Mouse (Mus musculus) layer of hippocampus, adult 6 months (tissue): ENCODE data around the gene Fam161b. TPM values are rescaled to one million over a fixed set of nuclear protein-coding genes. Genes with fewer than 3 reads are reported as not detected.

Source experiments
- long read RNA-seq, 2 experiments: library from polyadenylated mRNA; unstranded; transcript quantifications; one replicate each; pipeline ENCODE4 v2.0.0; 2019 to 2020
- polyA plus RNA-seq: library from polyadenylated mRNA; unstranded; fragments of <200 nt; fragmentation: Nextera tagmentation; gene quantifications from 2 replicates; pipeline ENCODE4 v1.2.3, GENCODE M21; 2021

The Fam161b gene
- polyA plus RNA-seq = 6.8 TPM in 2 replicates
- long read RNA-seq, experiment 1, partial matches to known transcripts = 13 of 18 reads
- long read RNA-seq, experiment 1, other reads (novel, unspliced or antisense) = 2 of 18 reads
- long read RNA-seq, experiment 2, transcript Fam161b-202 (9 exons, 3,000 nt) = major isoform, 37 of 69 reads
- long read RNA-seq, experiment 2, transcript Fam161b-201 (8 exons, 3,357 nt) = minor isoform, 13 of 69 reads
- long read RNA-seq, experiment 2, partial matches to known transcripts = 9 of 69 reads
- long read RNA-seq, experiment 2, other reads (novel, unspliced or antisense) = 10 of 69 reads

DNA sequence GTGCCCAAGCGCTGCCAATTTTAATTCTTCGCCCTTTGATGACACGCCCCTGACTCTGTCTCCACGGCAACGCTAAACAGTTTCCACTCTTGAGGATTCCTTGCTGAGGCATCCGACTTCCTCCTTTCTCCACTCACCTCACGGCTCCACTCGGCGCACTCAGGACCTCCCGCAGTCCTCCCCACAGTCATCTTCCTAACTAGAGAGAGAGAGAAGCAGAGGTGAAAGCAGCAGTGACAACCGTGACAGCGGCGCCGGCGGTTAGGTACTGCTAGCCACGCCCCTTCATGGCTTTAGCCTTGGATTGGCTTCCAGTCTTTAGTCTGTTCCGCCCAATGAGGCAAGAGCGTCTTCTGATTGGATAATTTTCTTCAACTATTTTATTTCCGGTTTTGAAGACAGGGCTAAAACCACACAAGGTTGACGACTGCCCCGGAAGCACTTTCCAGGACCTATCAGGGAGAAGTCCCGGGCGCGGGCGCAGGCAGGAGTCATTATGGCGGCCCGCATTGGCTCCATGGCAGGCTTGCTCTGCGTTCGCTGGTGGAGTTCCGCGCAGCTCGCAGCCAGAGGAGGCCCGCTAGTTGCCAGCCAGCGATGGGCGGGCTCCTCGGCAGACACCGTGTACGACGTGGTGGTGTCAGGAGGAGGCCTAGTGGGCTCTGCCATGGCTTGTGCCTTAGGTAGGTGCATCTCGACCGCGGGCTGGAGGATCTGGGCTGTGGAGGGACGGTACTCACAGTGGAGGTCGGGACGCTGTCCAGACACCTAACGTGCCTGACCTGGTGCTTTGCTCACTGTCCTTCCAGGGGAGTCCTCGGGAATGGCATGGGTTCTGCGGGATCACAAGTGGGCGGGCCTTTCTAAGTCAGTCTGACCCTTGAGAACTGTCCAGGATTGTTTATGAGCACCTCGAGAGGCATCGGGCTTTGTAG is at the start of gene Fam161b, which contains the start of gene Coq6:
TSS of gene Fam161b (minus strand) at position 279 of the 935 bp plus-strand sequence.
TSS of gene Coq6 (plus strand) at position 103 of the 935 bp plus-strand sequence.

DNA sequence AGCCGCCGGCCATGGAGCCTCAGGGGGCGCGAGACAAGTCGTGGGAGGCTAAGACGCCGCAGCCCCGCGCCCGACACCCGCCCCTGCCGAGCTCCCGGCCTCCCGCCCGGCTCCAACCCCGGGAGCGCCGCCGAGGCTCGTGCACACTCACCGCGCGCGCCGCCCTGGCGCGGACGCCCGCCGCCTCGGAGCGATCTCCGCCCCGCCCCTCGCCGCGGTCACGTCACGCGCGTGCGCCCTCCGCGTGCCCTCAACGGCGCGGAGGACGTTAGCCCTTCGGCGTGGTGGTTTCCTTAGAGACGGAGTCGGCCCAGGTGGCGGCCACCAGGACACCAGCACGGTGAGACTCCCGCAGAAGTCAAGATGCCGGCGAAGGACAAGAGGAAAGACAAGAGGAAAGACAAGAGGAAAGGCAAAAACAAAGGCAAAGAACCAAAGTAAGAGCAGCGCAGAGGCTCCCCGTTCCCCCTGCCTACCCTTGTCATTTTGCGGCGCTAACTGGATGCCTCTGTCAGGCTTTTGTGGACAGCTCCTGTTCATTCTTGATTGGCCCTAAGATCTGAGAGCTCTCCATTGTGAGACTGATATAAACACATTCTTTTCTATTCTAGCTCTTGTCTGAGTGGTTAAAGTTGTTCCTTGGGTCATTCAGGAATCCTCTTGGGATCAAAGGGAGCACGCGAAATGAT is 47.3 kb upstream of the Fam161b start, which contains the start of the genes Entpd5 and Bbof1:
TSS of gene Entpd5 (minus strand) at position 211 of the 689 bp plus-strand sequence.
TSS of gene Bbof1 (plus strand) at position 253 of the 689 bp plus-strand sequence.

GRCm38 (mm10) chr12:84316721-84317621 is 44.7 kb downstream of the Fam161b start, which contains the start of gene Zfp410:
TSS of gene Zfp410 (plus strand) at chr12:84316852.

Other genes with a start within 250 kb of the Fam161b start
- 20.4 and 21.2 TPM in 2 replicates for gene Dnal1, start 247.5 kb downstream of the Fam161b start, polyA plus RNA-seq
- gene Pnma1, start 213.3 kb downstream of the Fam161b start, polyA plus RNA-seq = 3.5 and 5.8 TPM in 2 replicates
- gene Elmsan1, start 143.0 kb downstream of the Fam161b start, polyA plus RNA-seq = 6.0 and 8.0 TPM in 2 replicates
- 22.2 and 35.4 TPM in 2 replicates for gene Ptgr2, start 76.6 kb downstream of the Fam161b start, polyA plus RNA-seq
- 20.4 and 21.8 TPM in 2 replicates for gene Zfp410, start 45.0 kb downstream of the Fam161b start, polyA plus RNA-seq
- 22.0 and 22.8 TPM in 2 replicates for gene Coq6, start 176 bp downstream of the Fam161b start, polyA plus RNA-seq
- gene Entpd5, start 47.2 kb upstream of the Fam161b start, polyA plus RNA-seq = 10.9 and 13.0 TPM in 2 replicates
- 1.1 and 1.5 TPM in 2 replicates for gene Bbof1, start 47.2 kb upstream of the Fam161b start, polyA plus RNA-seq
- 18.2 and 19.2 TPM in 2 replicates for gene Rnf113a2, start 55.4 kb upstream of the Fam161b start, polyA plus RNA-seq
- gene Aldh6a1, start 89.2 kb upstream of the Fam161b start, polyA plus RNA-seq = 61.7 and 75.7 TPM in 2 replicates
- gene Lin52, start 89.6 kb upstream of the Fam161b start, polyA plus RNA-seq = 39.6 and 39.7 TPM in 2 replicates
- 0.06 TPM in 1 of 2 replicates, not detected in the other for gene Vsx2, start 207.9 kb upstream of the Fam161b start, polyA plus RNA-seq